Mouse (Mus musculus): ENCODE measurements around the gene Bex4. TPM values are rescaled to one million over a fixed set of nuclear protein-coding genes. Genes with fewer than 3 reads are reported as not detected.
"Not testable (repeated sequence)": the region's sequence is repeated elsewhere in the genome, so short reads cannot be mapped to it uniquely, and the experiment has no call there.

Bex4 gene
- total RNA-seq (2021): 10 to 100 TPM; 92.2 to 92.6 TPM

GRCm38 (mm10) chrX:136138827-136139639 is at the start of gene Bex4:
TSS of gene Bex4 (plus strand) at chrX:136138996.
- DNase-seq; intact Hi-C loops (cut with DNase I): not testable (repeated sequence)

GRCm38 (mm10) chrX:136092497-136093279 is 46.1 kb upstream of the Bex4 start:
- no peak for DNase-seq
- intact Hi-C loops (cut with DNase I): no loop called here

GRCm38 (mm10) chrX:136094421-136094820 is 44.4 kb upstream of the Bex4 start:
- DNase-seq: no peak
- intact Hi-C loops (cut with DNase I): no loop called here

GRCm38 (mm10) chrX:136104046-136104723 is 34.6 kb upstream of the Bex4 start:
- intact Hi-C loops (cut with DNase I): no loop called here
- no peak for DNase-seq

- intact Hi-C loops (cut with DNase I): no loop called here
- no peak for DNase-seq
These were observed 34.1 kb upstream of the Bex4 start for GRCm38 (mm10) chrX:136104724-136105088.

GRCm38 (mm10) chrX:136107942-136108341 is 30.9 kb upstream of the Bex4 start:
- intact Hi-C loops (cut with DNase I): loop anchor here (2.0 kb wide), 1 partner anchor 61 kb away; no protein-coding TSS in a partner anchor
- peak; percentile 40 for DNase-seq

- intact Hi-C loops (cut with DNase I): no loop called here
- no peak for DNase-seq
These were observed 23.8 kb upstream of the Bex4 start for GRCm38 (mm10) chrX:136115015-136115414.

GRCm38 (mm10) chrX:136115419-136115961 is 23.3 kb upstream of the Bex4 start:
- intact Hi-C loops (cut with DNase I): no loop called here
- peak; percentile 80 for DNase-seq

- no peak for DNase-seq
- intact Hi-C loops (cut with DNase I): no loop called here
These were observed 11.6 kb upstream of the Bex4 start for GRCm38 (mm10) chrX:136127038-136127743.

- peak; percentile 45 for DNase-seq
- intact Hi-C loops (cut with DNase I): no loop called here
These were observed 11.1 kb upstream of the Bex4 start for GRCm38 (mm10) chrX:136127744-136128064.

- intact Hi-C loops (cut with DNase I): no loop called here
- DNase-seq: no peak
These were observed 3.2 kb upstream of the Bex4 start for GRCm38 (mm10) chrX:136135559-136135958.

GRCm38 (mm10) chrX:136139640-136140004 is 826 bp downstream of the Bex4 start:
- intact Hi-C loops (cut with DNase I); DNase-seq: not testable (repeated sequence)

- no peak for DNase-seq
- intact Hi-C loops (cut with DNase I): no loop called here
These were observed 2.6 kb downstream of the Bex4 start for GRCm38 (mm10) chrX:136141385-136141784.

- intact Hi-C loops (cut with DNase I): no loop called here
- DNase-seq: no peak
These were observed 4.9 kb downstream of the Bex4 start for GRCm38 (mm10) chrX:136143711-136144110.

- DNase-seq: no peak
- intact Hi-C loops (cut with DNase I): no loop called here
These were observed 5.4 kb downstream of the Bex4 start for GRCm38 (mm10) chrX:136144195-136144594.

GRCm38 (mm10) chrX:136170625-136171024 is 31.8 kb downstream of the Bex4 start:
- no peak for DNase-seq
- intact Hi-C loops (cut with DNase I): no loop called here

- intact Hi-C loops (cut with DNase I): no loop called here
- DNase-seq: peak; percentile 68
These were observed 32.7 kb downstream of the Bex4 start for GRCm38 (mm10) chrX:136171189-136172117.

- intact Hi-C loops (cut with DNase I): no loop called here
These were observed 33.3 kb downstream of the Bex4 start, which contains the start of gene Tceal8 for GRCm38 (mm10) chrX:136172118-136172551. TSS of gene Tceal8 (minus strand) at chrX:136172342.

GRCm38 (mm10) chrX:136172786-136173185 is 34.0 kb downstream of the Bex4 start:
- intact Hi-C loops (cut with DNase I): no loop called here
- DNase-seq: no peak

More at GRCm38 (mm10) chrX:136172118-136172551, 33.3 kb downstream of the Bex4 start, which contains the start of gene Tceal8:
- peak; percentile 79 for DNase-seq

Data from left cerebral cortex, postnatal 4 days (tissue).